Mouse (Mus musculus): ENCODE measurements at regions not wholly inside any gene's neighbourhood (a gene's known extent, or its start where the extent isn't known, plus 50 kb on each side); places are given as distances from the start of the nearest gene placed in this dataset.
A peak's percentile ranks its signal among the peaks of the same experiment; 100 is the strongest.
"Not testable (repeated sequence)": the region's sequence is repeated elsewhere in the genome, so short reads cannot be mapped to it uniquely, and the experiment has no call there.

- DNase-seq = not testable (repeated sequence)
Observed at GRCm38 (mm10) chr12:20292368-20292767, 338.1 kb downstream of the Gm21863 start.

DNA sequence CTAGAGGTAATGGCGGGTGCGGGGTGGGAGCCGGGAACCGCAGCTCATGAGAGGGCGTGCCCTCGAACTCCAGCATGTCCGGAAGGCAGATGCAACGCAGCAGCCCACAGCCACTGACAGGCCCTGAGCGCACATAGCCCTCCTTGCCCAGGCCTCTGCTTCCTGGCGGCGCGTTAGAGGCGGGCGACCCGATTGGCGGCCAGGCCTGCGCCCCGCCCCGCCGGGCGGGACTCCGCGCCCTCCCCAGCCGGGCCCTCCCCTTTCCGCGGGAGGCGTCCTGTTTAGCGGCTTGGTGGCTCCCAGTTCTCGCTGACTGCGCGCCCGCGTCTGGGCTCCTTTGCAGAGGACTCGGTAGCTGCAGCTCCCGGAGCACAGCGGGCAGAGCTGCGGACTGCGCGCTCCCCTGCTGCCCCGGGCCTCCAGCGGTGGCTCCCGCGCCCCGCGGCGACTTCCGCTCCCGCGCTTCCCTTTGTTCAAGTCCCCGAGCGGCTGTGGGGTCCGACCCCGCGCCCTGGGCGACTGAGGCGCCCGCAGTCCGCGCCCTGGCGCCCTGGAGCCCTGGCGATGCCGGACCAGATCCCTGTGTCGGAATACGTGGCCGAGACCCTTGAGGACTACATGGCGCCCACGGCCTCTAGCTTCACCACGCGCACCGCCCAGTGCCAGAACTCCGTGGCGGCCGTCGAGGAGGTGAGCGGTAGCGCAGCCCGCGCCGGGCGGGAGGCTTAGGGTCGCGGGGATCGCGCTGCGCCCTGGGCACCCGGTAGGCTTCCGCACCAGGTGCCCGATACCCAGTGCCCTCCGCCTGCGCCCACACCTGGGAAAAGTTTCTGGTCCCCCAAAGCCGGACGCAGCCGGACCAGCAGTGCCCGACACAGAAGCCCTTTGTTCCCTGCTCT is 357.9 kb downstream of the Gm21863 start:
- peak in 1 of 2 experiments; percentile 0 for DNase-seq

Measured in adrenal gland, postnatal 36 days (tissue).